Mouse (Mus musculus) heart, postnatal 0 days (tissue): Measurements from ENCODE around the gene Hypk. TPM values are rescaled to one million over a fixed set of nuclear protein-coding genes. Genes with fewer than 3 reads are reported as not detected.
A peak's percentile ranks its signal among the peaks of the same experiment; 100 is the strongest.

Experiments used
- ATAC-seq: fragments of 200-750 bp; cut with Nextera tagmentation; 2 replicates; pipeline ENCODE4 v1.8.0; 2017; ENCODE audit warnings: low read depth, moderate number of reproducible peaks, moderate library complexity; ENCODE audit not compliant: insufficient read depth
- DNase-seq: peaks from one replicate; pipeline ENCODE4 v3.0.0-alpha.2; 2016; ENCODE audit warnings: low spot score
- H3K27ac ChIP-seq: fragments of 300-500 bp; sonication (generic); 2 replicates; pipeline ENCODE4 v1.5.1; 2014; ENCODE audit warnings: low read depth, mild to moderate bottlenecking
- H3K27me3 ChIP-seq: fragments of 300-500 bp; sonication (generic); 2 replicates; pipeline ENCODE4 v1.6.1; 2014; ENCODE audit warnings: low read length, mixed read lengths; ENCODE audit not compliant: control insufficient read depth, insufficient read depth
- H3K36me3 ChIP-seq: fragments of 300-500 bp; sonication (generic); replicated peaks from 2 replicates; pipeline ENCODE4 v1.6.1; 2014; ENCODE audit warnings: low read length, mixed read lengths; ENCODE audit not compliant: control insufficient read depth, insufficient read depth
- H3K4me1 ChIP-seq: fragments of 300-500 bp; sonication (generic); 2 replicates; pipeline ENCODE4 v1.6.1; 2014; ENCODE audit warnings: antibody characterized with exemption; ENCODE audit not compliant: control insufficient read depth, insufficient read depth
- H3K4me2 ChIP-seq: fragments of 300-500 bp; sonication (generic); 2 replicates; pipeline ENCODE4 v1.6.1; 2014; ENCODE audit warnings: low read depth, mild to moderate bottlenecking, low read length, moderate library complexity
- H3K4me3 ChIP-seq: fragments of 300-500 bp; sonication (generic); 2 replicates; pipeline ENCODE4 v1.5.1; 2014; ENCODE audit warnings: low read depth, low read length
- H3K9ac ChIP-seq: fragments of 300-500 bp; sonication (generic); replicated peaks from 2 replicates; pipeline ENCODE4 v1.6.1; 2014; ENCODE audit warnings: low read depth, low read length, mixed read lengths
- H3K9me3 ChIP-seq: fragments of 300-500 bp; sonication (generic); replicated peaks from 2 replicates; pipeline ENCODE4 v1.6.1; 2016; ENCODE audit warnings: low read length; ENCODE audit not compliant: control insufficient read depth
- CTCF ChIP-seq: IDR thresholded peaks from 2 replicates; pipeline ENCODE4 v1.5.1; 2016; ENCODE audit warnings: antibody characterized with exemption, control low read depth, low read depth
- EP300 ChIP-seq: IDR thresholded peaks from 2 replicates; pipeline ENCODE4 v1.6.1; 2016; ENCODE audit warnings: antibody characterized with exemption, low read depth
- WGBS: fragments of 180-500 bp; shearing (Covaris S2); extraction: QIAGEN DNeasy Blood & Tissue Kit; methylation state at CpG from one replicate; pipeline ENCODE4 v1.1.7; 2014; 5-methylcytosine and 5-hydroxymethylcytosine counted together
- microRNA-seq: library from miRNA; unstranded; fragments of <30 nt; microRNA quantifications from one replicate; pipeline ENCODE4, GENCODE M21; 2016
- polyA plus RNA-seq: library from polyadenylated mRNA; unstranded; fragments of >200 nt; fragmentation: Nextera tagmentation; extraction: Ambion mirVana; gene quantifications from 2 replicates; pipeline ENCODE4 v1.2.1, GENCODE M21; 2015
- total RNA-seq: library from RNA; depleted of rRNA; stranded (reverse); fragments of >200 nt; gene quantifications from 2 replicates; pipeline ENCODE4 v1.2.3, GENCODE M21; 2014; ENCODE audit warnings: low replicate concordance; rRNA removed

Hypk gene
- total and polyA plus RNA-seq, 2 experiments from 2014 or later = 4.1 to 105 TPM

DNA sequence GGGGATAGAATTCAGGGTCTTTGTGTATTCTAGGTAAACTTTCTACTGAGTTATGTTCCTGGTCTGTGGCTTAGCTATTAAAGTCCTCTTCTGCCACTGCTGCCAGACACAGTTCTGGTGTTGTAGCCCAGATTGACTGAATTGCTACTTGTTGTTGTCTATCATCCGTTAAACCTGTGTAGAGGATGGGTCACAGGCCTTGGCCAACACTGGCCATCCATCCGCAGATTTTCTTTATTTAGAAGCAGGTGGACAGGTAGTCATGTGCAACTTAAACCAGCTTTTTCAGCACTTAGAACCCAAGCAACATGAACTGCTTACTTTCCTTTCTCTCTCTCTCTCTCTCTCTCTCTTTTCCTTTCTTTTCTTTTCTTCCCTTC lies 54.9 kb downstream of the Hypk start:
- H3K9me3 ChIP-seq = no peaks in the 10 kb centered on the region
- H3K4me3 ChIP-seq = peak overlapping the region; percentile 63
- no peak overlapping the region for H3K27ac ChIP-seq
- H3K4me1 ChIP-seq = peaks cover 11% of the 10 kb centered on the region
- WGBS = 78% methylated on average over 2 of the region's 2 CpGs
- ATAC-seq = no peak
- no peaks in the 10 kb centered on the region for H3K27me3 ChIP-seq
- no peak for DNase-seq
- 0 out of 2 replicates have a peak overlapping the region, but pooled peaks have one; percentile 73 for H3K9ac ChIP-seq
- TF ChIP-seq CTCF = no peak
- no peak for TF ChIP-seq EP300
- peak overlapping the region; percentile 76 for H3K4me2 ChIP-seq
- peaks cover 14% of the 10 kb centered on the region; the same call in 1 of the 2 replicates for H3K36me3 ChIP-seq

Small RNAs within 50 kb of the gene (microRNA-seq; reads per million reads assigned to microRNA genes)
- not detected for gene Gm22953

Other genes with a start within 250 kb of the Hypk start
- gene Trp53bp1, start 181.9 kb upstream of the Hypk start, total RNA-seq = 74.4 and 79.6 TPM in 2 replicates
- gene Trp53bp1, start 181.9 kb upstream of the Hypk start, polyA plus RNA-seq = 18.5 and 20.3 TPM in 2 replicates
- gene Map1a, start 163.7 kb upstream of the Hypk start, total RNA-seq = 14.5 and 24.9 TPM in 2 replicates
- 3.7 and 4.8 TPM in 2 replicates for gene Map1a, start 163.7 kb upstream of the Hypk start, polyA plus RNA-seq
- gene Ppip5k1, start 97.9 kb upstream of the Hypk start, total RNA-seq = 4.4 and 5.2 TPM in 2 replicates
- 8.5 and 9.0 TPM in 2 replicates for gene Ppip5k1, start 97.9 kb upstream of the Hypk start, polyA plus RNA-seq
- gene Ckmt1, start 95.6 kb upstream of the Hypk start, total RNA-seq = 0.54 and 1.4 TPM in 2 replicates
- gene Ckmt1, start 95.6 kb upstream of the Hypk start, polyA plus RNA-seq = 2.6 TPM in 2 replicates
- not detected in 2 replicates for gene Strc, start 66.1 kb upstream of the Hypk start, total RNA-seq
- not detected in 2 replicates for gene Strc, start 66.1 kb upstream of the Hypk start, polyA plus RNA-seq
- 35.6 and 44.2 TPM in 2 replicates for gene Pdia3, start 39.5 kb upstream of the Hypk start, total RNA-seq
- gene Pdia3, start 39.5 kb upstream of the Hypk start, polyA plus RNA-seq = 211 and 237 TPM in 2 replicates
- gene Catsper2, start 39.5 kb upstream of the Hypk start, total RNA-seq = 1.3 and 3.7 TPM in 2 replicates
- gene Catsper2, start 39.5 kb upstream of the Hypk start, polyA plus RNA-seq = 4.5 and 5.2 TPM in 2 replicates
- gene Ell3, start 9.0 kb upstream of the Hypk start, total RNA-seq = not detected in 2 replicates
- gene Ell3, start 9.0 kb upstream of the Hypk start, polyA plus RNA-seq = 0.36 and 0.55 TPM in 2 replicates
- gene Serf2, start 4.1 kb upstream of the Hypk start, total RNA-seq = 1,358 and 1,465 TPM in 2 replicates
- 616 and 625 TPM in 2 replicates for gene Serf2, start 4.1 kb upstream of the Hypk start, polyA plus RNA-seq
- gene Serinc4, start 3.5 kb downstream of the Hypk start, total RNA-seq = 0.39 TPM in 1 of 2 replicates, not detected in the other
- gene Serinc4, start 3.5 kb downstream of the Hypk start, polyA plus RNA-seq = 0.04 and 0.12 TPM in 2 replicates
- gene Mfap1b, start 20.8 kb downstream of the Hypk start, total RNA-seq = 13.4 and 15.0 TPM in 2 replicates
- gene Mfap1b, start 20.8 kb downstream of the Hypk start, polyA plus RNA-seq = 35.9 and 36.4 TPM in 2 replicates
- 9.5 and 9.8 TPM in 2 replicates for gene Mfap1a, start 53.4 kb downstream of the Hypk start, total RNA-seq
- gene Mfap1a, start 53.4 kb downstream of the Hypk start, polyA plus RNA-seq = 15.7 and 16.0 TPM in 2 replicates
- 7.6 and 9.5 TPM in 2 replicates for gene Wdr76, start 53.4 kb downstream of the Hypk start, total RNA-seq
- 3.4 and 4.0 TPM in 2 replicates for gene Wdr76, start 53.4 kb downstream of the Hypk start, polyA plus RNA-seq